Mouse (Mus musculus) kidney, adult 2 months (tissue): ENCODE data around the gene Tead1.

ENCODE experiments used
- CTCF ChIP-seq: fragments of 200-500 bp; conservative IDR thresholded peaks from 2 replicates; pipeline ENCODE4 v1.5.1; 2011; ENCODE audit warnings: low read depth, mild to moderate bottlenecking, control low read depth, low read length, moderate library complexity, mixed read lengths; ENCODE audit not compliant: insufficient read depth, insufficient read length
- POLR2A ChIP-seq: fragments of 200-500 bp; IDR thresholded peaks from one replicate; pipeline ENCODE4 v1.6.1; 2011; ENCODE audit warnings: low read depth, low read length, control low read depth

- no peak for TF ChIP-seq POLR2A
- TF ChIP-seq CTCF = no peak
Measured at GRCm38 (mm10) chr7:112831446-112831845, 152.3 kb downstream of the Tead1 start.
